Mouse (Mus musculus) MEL (cell line): ENCODE results near the gene Pawr.

Experiments
- BHLHE40 ChIP-seq: IDR thresholded peaks from 2 replicates; pipeline ENCODE4 v1.6.1; 2012; ENCODE audit warnings: low read depth, mild to moderate bottlenecking, inconsistent platforms, low read length, improper control_type of control experiment, borderline replicate concordance
- CTCF ChIP-seq, 3 experiments: IDR thresholded peaks in 2 of 3; conservative IDR thresholded peaks in 1 of 3; 2 replicates each; pipeline ENCODE4 v1.5.1; 2011 to 2012; ENCODE audit warnings: low read length in 3 of 3, low read depth in 2 of 3, mild to moderate bottlenecking in 2 of 3, improper control_type of control experiment in 1 of 3, inconsistent platforms in 1 of 3, mixed read lengths in 1 of 3, moderate library complexity in 1 of 3; ENCODE audit not compliant: control insufficient read depth in 1 of 3, insufficient read depth in 1 of 3, poor library complexity in 1 of 3, severe bottlenecking in 1 of 3
- GATA1 ChIP-seq: IDR thresholded peaks from 2 replicates; pipeline ENCODE4 v1.6.1; 2011; ENCODE audit warnings: low read depth, low read length, improper control_type of control experiment
- MAFK ChIP-seq: IDR thresholded peaks from 2 replicates; pipeline ENCODE4 v1.6.1; 2011; ENCODE audit warnings: low read depth, mild to moderate bottlenecking, low read length, improper control_type of control experiment, borderline replicate concordance
- MAX ChIP-seq: IDR thresholded peaks from 2 replicates; pipeline ENCODE4 v1.6.1; 2011; ENCODE audit warnings: low read length, improper control_type of control experiment
- POLR2A ChIP-seq, 2 experiments: IDR thresholded peaks; 2 replicates each; pipeline ENCODE4 v1.6.1; 2011 to 2012; ENCODE audit warnings: low read length in 2 of 2, mild to moderate bottlenecking in 2 of 2, control low read depth in 1 of 2, improper control_type of control experiment in 1 of 2, low read depth in 1 of 2, moderate library complexity in 1 of 2; ENCODE audit not compliant: control insufficient read depth in 1 of 2, insufficient read depth in 1 of 2, poor library complexity in 1 of 2
- RAD21 ChIP-seq: IDR thresholded peaks from 2 replicates; pipeline ENCODE4 v1.6.1; 2011; ENCODE audit warnings: mild to moderate bottlenecking, low read depth, low read length, improper control_type of control experiment
- TAL1 ChIP-seq: IDR thresholded peaks from 2 replicates; pipeline ENCODE4 v1.6.1; 2012; ENCODE audit warnings: mild to moderate bottlenecking, inconsistent platforms, low read length, moderate library complexity, mixed read lengths
- USF1 ChIP-seq: IDR thresholded peaks from 2 replicates; pipeline ENCODE4 v1.6.1; 2014; ENCODE audit warnings: low read depth, mild to moderate bottlenecking, inconsistent platforms, low read length, improper control_type of control experiment, moderate library complexity
- ZKSCAN1 ChIP-seq: IDR thresholded peaks from 2 replicates; pipeline ENCODE4 v1.6.1; 2012; ENCODE audit warnings: low read depth, mild to moderate bottlenecking, inconsistent platforms, low read length, improper control_type of control experiment, moderate library complexity

DNA sequence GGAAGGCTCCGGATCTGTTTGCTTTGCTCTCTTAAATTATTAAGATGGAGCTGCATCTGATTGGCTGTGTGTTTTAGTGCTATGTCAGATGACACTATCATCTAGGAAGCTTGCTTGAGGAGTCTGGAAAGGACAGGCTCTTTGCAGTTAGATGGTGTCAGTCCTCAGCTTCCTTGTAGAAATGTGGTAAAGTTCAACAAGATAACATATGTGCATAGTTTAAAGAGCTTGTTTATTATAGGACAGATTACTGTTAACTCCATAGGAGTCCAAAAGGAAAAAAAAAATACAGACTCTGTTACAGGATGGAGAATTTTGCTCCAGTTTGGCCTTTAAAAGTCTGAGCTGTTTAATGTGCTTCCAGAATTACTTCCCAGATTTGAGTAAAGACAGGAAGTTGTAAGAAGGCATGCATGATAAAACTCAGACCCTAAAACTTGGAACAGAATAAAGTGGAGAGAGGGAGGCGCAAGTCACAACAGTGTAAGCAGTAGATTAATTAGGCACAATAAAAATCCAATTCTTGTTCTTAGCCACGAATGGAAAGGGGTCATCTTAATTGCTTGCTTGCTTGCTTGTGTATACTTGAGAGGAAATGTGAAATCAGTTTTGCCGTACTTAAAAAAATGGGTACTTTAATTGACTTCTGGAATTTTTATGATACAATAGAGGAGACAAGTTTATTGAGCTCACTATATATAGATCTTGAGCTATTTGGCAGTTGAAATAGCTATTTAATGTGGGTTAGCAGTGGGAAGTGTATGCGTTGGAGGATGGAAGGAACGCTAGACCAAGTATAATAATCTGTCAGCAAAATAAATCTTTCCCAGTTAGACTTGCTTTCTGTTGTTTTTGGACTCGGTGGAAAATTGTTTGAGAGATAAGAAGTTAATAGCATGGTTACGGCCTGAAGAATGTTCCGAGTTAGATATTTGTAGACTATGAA, 18.5 kb downstream of the Pawr start:
- TF ChIP-seq RAD21 (no peak), MAFK (no peak), CTCF (IDR thresholded peaks at IDR 0.05 in 2 of 3, conservative IDR thresholded peaks at IDR 0.05 in 1 of 3; ENCODE audit: control insufficient read depth in 1 of 3, insufficient read depth in 1 of 3, low read depth in 2 of 3, low read length in 3 of 3, poor library complexity in 1 of 3, severe bottlenecking in 1 of 3) (no peak), GATA1 (no peak), TAL1 (no peak), ZKSCAN1 (no peak), USF1 (no peak), POLR2A (IDR thresholded peaks at IDR 0.05; ENCODE audit: control insufficient read depth in 1 of 2, insufficient read depth in 1 of 2, low read depth in 1 of 2, low read length in 2 of 2, poor library complexity in 1 of 2) (no peak), MAX (no peak), BHLHE40 (no peak)
